9 mouse cellular contexts compared by ENCODE assay signal in genomic region chr9:108989802-108990461, GRCm38 (mm10). TPM values are rescaled to one million over a fixed set of nuclear protein-coding genes. Genes with fewer than 3 reads are reported as not detected.
A peak's percentile ranks its signal among the peaks of the same experiment; 100 is the strongest.
DNase-seq lines count a peak whose midpoint lies in the region; ATAC-seq and TF ChIP-seq lines count a peak whose summit lies in the region.
"Had no signal": no experiment of that assay in that cellular context is flagged by ENCODE, and none has a peak within 500 bp of the region (broad histone marks: within the 10 kb centered on the region; RNA-seq: fewer than 3 reads in every experiment).

No protein-coding gene starts in this region.

- no peak overlapping the region for H3K9ac ChIP-seq in lung, embryonic 14.5 days
- H3K9ac ChIP-seq in embryonic facial prominence, embryonic 12.5 days, result no peak overlapping the region
- H3K9ac ChIP-seq in heart, embryonic 15.5 days, result no peak overlapping the region
- H3K9ac ChIP-seq: midbrain, embryonic 15.5 days had no signal

- no peak for DNase-seq in lung, embryonic 14.5 days
- no peak for DNase-seq in lung, postnatal 14 days
- no peak for DNase-seq in B cell, adult 2 months
- no peak for DNase-seq in urinary bladder, postnatal 36 days (ENCODE audit: low spot score in 2 of 2)
- DNase-seq: gastrocnemius, postnatal 10 days had no signal

- no peak overlapping the region for H3ac ChIP-seq in myocyte (ENCODE audit: control insufficient read depth, insufficient read length)

- 75% methylated on average over 4 of the region's 4 CpGs for WGBS in lung, embryonic 14.5 days
- WGBS in embryonic facial prominence, embryonic 12.5 days, result 79% methylated on average over 4 of the region's 4 CpGs
- 53% methylated on average over 4 of the region's 4 CpGs for WGBS in heart, embryonic 15.5 days

- no peaks in the 10 kb centered on the region for H3K9me3 ChIP-seq in lung, embryonic 14.5 days (ENCODE audit: low read depth, low read length)
- H3K9me3 ChIP-seq in embryonic facial prominence, embryonic 12.5 days, result no peaks in the 10 kb centered on the region
- no peaks in the 10 kb centered on the region for H3K9me3 ChIP-seq in heart, embryonic 15.5 days (replicated peaks)
- H3K9me3 ChIP-seq: midbrain, embryonic 15.5 days had no signal

- TF ChIP-seq POLR2A in myocyte (IDR thresholded peaks at IDR 0.05; ENCODE audit: insufficient read length, low read depth), result no peak

- no peaks in the 10 kb centered on the region for H3K36me3 ChIP-seq in lung, embryonic 14.5 days (ENCODE audit: insufficient read depth)
- no peaks in the 10 kb centered on the region for H3K36me3 ChIP-seq in embryonic facial prominence, embryonic 12.5 days
- no peaks in the 10 kb centered on the region for H3K36me3 ChIP-seq in heart, embryonic 15.5 days
- H3K36me3 ChIP-seq in myocyte (ENCODE audit: control insufficient read depth, insufficient read depth), result no peaks in the 10 kb centered on the region
- H3K36me3 ChIP-seq: midbrain, embryonic 15.5 days had no signal

- ATAC-seq in lung, embryonic 14.5 days (ENCODE audit: insufficient read depth), result no peak
- no peak for ATAC-seq in embryonic facial prominence, embryonic 12.5 days (ENCODE audit: insufficient number of reproducible peaks, insufficient read depth, low FRiP score, low TSS enrichment)
- ATAC-seq in heart, embryonic 15.5 days (replicated peaks; ENCODE audit: insufficient number of reproducible peaks, insufficient read depth, low FRiP score, low read depth), result no peak
- ATAC-seq: midbrain, embryonic 15.5 days had no signal

- H3K27me3 ChIP-seq in lung, embryonic 14.5 days (ENCODE audit: insufficient read depth, low read length), result no peaks in the 10 kb centered on the region
- no peaks in the 10 kb centered on the region for H3K27me3 ChIP-seq in embryonic facial prominence, embryonic 12.5 days
- no peaks in the 10 kb centered on the region for H3K27me3 ChIP-seq in heart, embryonic 15.5 days
- H3K27me3 ChIP-seq in myocyte (ENCODE audit: control insufficient read depth, insufficient read depth, insufficient read length), result no peaks in the 10 kb centered on the region
- H3K27me3 ChIP-seq: midbrain, embryonic 15.5 days had no signal

- no peak overlapping the region for H3K4me2 ChIP-seq in lung, embryonic 14.5 days
- no peak overlapping the region for H3K4me2 ChIP-seq in embryonic facial prominence, embryonic 12.5 days (replicated peaks)
- H3K4me2 ChIP-seq in heart, embryonic 15.5 days, result no peak overlapping the region
- peak overlapping the region; percentile 44 for H3K4me2 ChIP-seq in myocyte (ENCODE audit: low read depth)
- H3K4me2 ChIP-seq: midbrain, embryonic 15.5 days had no signal

- peak overlapping the region; percentile 88; the same call in 1 of the 2 replicates for H3K27ac ChIP-seq in lung, embryonic 14.5 days (ENCODE audit: low read depth)
- H3K27ac ChIP-seq in embryonic facial prominence, embryonic 12.5 days, result peak overlapping the region; percentile 84; the same call in 1 of the 2 replicates
- H3K27ac ChIP-seq in heart, embryonic 15.5 days, result peak overlapping the region; percentile 82

- H3K4me1 ChIP-seq in lung, embryonic 14.5 days (ENCODE audit: insufficient read depth), result peaks cover 14% of the 10 kb centered on the region; the same call in 1 of the 2 replicates
- H3K4me1 ChIP-seq in embryonic facial prominence, embryonic 12.5 days, result peaks cover 18% of the 10 kb centered on the region
- peaks cover 45% of the 10 kb centered on the region for H3K4me1 ChIP-seq in heart, embryonic 15.5 days (replicated peaks)

- no peak for TF ChIP-seq CTCF in lung, embryonic 14.5 days (IDR thresholded peaks at IDR 0.05; ENCODE audit: low read depth)

- peaks cover 6% of the 10 kb centered on the region for H3K79me2 ChIP-seq in myocyte (ENCODE audit: control insufficient read depth, insufficient read depth)

- no peak overlapping the region for H3K4me3 ChIP-seq in lung, embryonic 14.5 days (ENCODE audit: low read depth, low read length)
- H3K4me3 ChIP-seq in embryonic facial prominence, embryonic 12.5 days, result no peak overlapping the region
- H3K4me3 ChIP-seq in heart, embryonic 15.5 days, result no peak overlapping the region
- H3K4me3 ChIP-seq in myocyte, result no peak overlapping the region
- H3K4me3 ChIP-seq: midbrain, embryonic 15.5 days had no signal

TF ChIP-seq in myocyte, 11 proteins besides CTCF, POLR2A, EP300 and RAD21:
- TF ChIP-seq CEBPB (IDR thresholded peaks at IDR 0.05; ENCODE audit: insufficient read depth, poor library complexity, severe bottlenecking), result no peak
- TF ChIP-seq TCF3 (IDR thresholded peaks at IDR 0.05; ENCODE audit: insufficient read length, low read depth), result no peak
- TF ChIP-seq REST (IDR thresholded peaks at IDR 0.05; ENCODE audit: insufficient read depth, insufficient read length), result no peak
TF ChIP-seq in myocyte: peak in this region for 0.

RNA-seq across cellular contexts. Expression of gene Pfkfb4, which starts 1.6 kb away (rescaled TPM):
- polyA plus RNA-seq in lung, embryonic 14.5 days (2014; fragmentation: Nextera tagmentation; extraction: Ambion mirVana), result 7.6 and 9.7 TPM in 2 replicates
- polyA plus RNA-seq in embryonic facial prominence, embryonic 12.5 days (2016; fragmentation: Nextera tagmentation; extraction: Ambion mirVana), result 14.4 and 16.5 TPM in 2 replicates
- 3.3 and 5.4 TPM in 2 replicates for polyA plus RNA-seq in heart, embryonic 15.5 days (2015; fragmentation: Nextera tagmentation; extraction: Ambion mirVana)
- polyA plus RNA-seq in myocyte (2012; fragmentation: generic; extraction: Trizol), result 4.4 TPM

RNA-seq across cellular contexts. Expression of gene Ucn2, which starts 4.1 kb away (rescaled TPM):
- polyA plus RNA-seq in lung, embryonic 14.5 days (2014; fragmentation: Nextera tagmentation; extraction: Ambion mirVana), result not detected in 2 replicates
- 0.27 and 0.32 TPM in 2 replicates for polyA plus RNA-seq in embryonic facial prominence, embryonic 12.5 days (2016; fragmentation: Nextera tagmentation; extraction: Ambion mirVana)
- polyA plus RNA-seq in heart, embryonic 15.5 days (2015; fragmentation: Nextera tagmentation; extraction: Ambion mirVana), result not detected in 2 replicates
- 0.17 TPM for polyA plus RNA-seq in myocyte (2012; fragmentation: generic; extraction: Trizol)
- polyA plus RNA-seq: midbrain, embryonic 15.5 days had no signal

RNA-seq across cellular contexts. Expression of gene Col7a1, which starts 36.5 kb away (rescaled TPM):
- polyA plus RNA-seq in lung, embryonic 14.5 days (2014; fragmentation: Nextera tagmentation; extraction: Ambion mirVana), result 1.7 and 2.1 TPM in 2 replicates
- polyA plus RNA-seq in embryonic facial prominence, embryonic 12.5 days (2016; fragmentation: Nextera tagmentation; extraction: Ambion mirVana), result 7.7 and 10.9 TPM in 2 replicates
- 1.2 and 1.4 TPM in 2 replicates for polyA plus RNA-seq in heart, embryonic 15.5 days (2015; fragmentation: Nextera tagmentation; extraction: Ambion mirVana)
- polyA plus RNA-seq in myocyte (2012; fragmentation: generic; extraction: Trizol), result 8.4 TPM

RNA-seq across cellular contexts. Expression of gene Shisa5, which starts 48.4 kb away (rescaled TPM):
- polyA plus RNA-seq in lung, embryonic 14.5 days (2014; fragmentation: Nextera tagmentation; extraction: Ambion mirVana), result 56.6 and 61.0 TPM in 2 replicates
- polyA plus RNA-seq in embryonic facial prominence, embryonic 12.5 days (2016; fragmentation: Nextera tagmentation; extraction: Ambion mirVana), result 58.6 and 60.4 TPM in 2 replicates
- polyA plus RNA-seq in heart, embryonic 15.5 days (2015; fragmentation: Nextera tagmentation; extraction: Ambion mirVana), result 64.9 and 86.2 TPM in 2 replicates
- polyA plus RNA-seq in myocyte (2012; fragmentation: generic; extraction: Trizol), result 82.8 TPM

RNA-seq across cellular contexts. Expression of gene Uqcrc1, which starts 53.5 kb away (rescaled TPM):
- polyA plus RNA-seq in lung, embryonic 14.5 days (2014; fragmentation: Nextera tagmentation; extraction: Ambion mirVana), result 446 and 454 TPM in 2 replicates
- 426 and 449 TPM in 2 replicates for polyA plus RNA-seq in embryonic facial prominence, embryonic 12.5 days (2016; fragmentation: Nextera tagmentation; extraction: Ambion mirVana)
- 885 and 887 TPM in 2 replicates for polyA plus RNA-seq in heart, embryonic 15.5 days (2015; fragmentation: Nextera tagmentation; extraction: Ambion mirVana)
- polyA plus RNA-seq in myocyte (2012; fragmentation: generic; extraction: Trizol), result 468 TPM
